Mouse (Mus musculus): ENCODE measurements around the gene Zfp64.

Gene Zfp64

DNA sequence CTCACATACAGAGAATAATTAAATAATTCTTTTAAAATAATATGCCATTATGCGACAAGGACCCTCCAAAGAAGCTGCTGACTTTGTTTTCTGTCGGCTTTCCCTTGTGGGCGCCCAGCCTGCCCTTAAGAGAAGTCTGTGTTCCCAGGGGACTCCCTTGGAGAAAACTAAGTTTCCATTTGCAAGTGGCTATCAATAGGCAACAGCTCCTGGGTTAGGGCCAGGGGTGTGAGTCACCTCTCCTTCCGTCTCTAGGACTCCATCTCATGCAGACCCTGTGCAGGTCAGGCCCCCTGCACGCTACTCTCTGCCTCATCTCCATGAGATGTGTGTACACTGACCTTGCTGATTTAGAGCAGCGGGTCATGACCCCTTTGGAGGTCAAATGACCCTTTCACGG, 57.5 kb downstream of the Zfp64 start:
- no peak for DNase-seq (ENCODE audit: extremely low spot score, low read depth, low spot score)

DNA sequence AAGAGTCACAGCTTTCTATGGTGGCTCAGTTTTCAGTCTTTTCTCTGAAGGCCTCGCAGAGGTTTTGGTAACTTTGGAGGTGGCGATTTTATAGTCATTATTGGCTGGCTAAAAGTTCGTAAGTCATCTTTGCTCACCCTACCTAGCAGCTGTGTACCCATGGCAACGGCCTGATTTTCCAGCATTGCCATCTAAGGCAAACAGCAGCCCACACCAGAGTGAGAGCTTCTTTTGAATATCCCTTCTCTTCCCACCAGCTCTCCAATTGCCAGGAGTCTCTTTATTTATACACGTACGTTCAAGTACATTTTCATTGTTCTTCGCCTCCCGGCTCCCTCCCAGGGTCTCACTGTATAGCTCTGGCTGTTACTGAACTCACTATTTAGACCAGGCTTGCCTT, 59.9 kb downstream of the Zfp64 start:
- no peak for DNase-seq (ENCODE audit: extremely low spot score, low read depth, low spot score)

- DNase-seq (ENCODE audit: extremely low spot score, low read depth, low spot score), result no peak
Observed at GRCm38 (mm10) chr2:168894738-168895137, 60.6 kb downstream of the Zfp64 start.

- no peak for DNase-seq (ENCODE audit: extremely low spot score, low read depth, low spot score)
Observed at GRCm38 (mm10) chr2:168892057-168892456, 63.3 kb downstream of the Zfp64 start.

GRCm38 (mm10) chr2:168884641-168885040, 70.7 kb downstream of the Zfp64 start:
- no peak for DNase-seq (ENCODE audit: extremely low spot score, low read depth, low spot score)

DNA sequence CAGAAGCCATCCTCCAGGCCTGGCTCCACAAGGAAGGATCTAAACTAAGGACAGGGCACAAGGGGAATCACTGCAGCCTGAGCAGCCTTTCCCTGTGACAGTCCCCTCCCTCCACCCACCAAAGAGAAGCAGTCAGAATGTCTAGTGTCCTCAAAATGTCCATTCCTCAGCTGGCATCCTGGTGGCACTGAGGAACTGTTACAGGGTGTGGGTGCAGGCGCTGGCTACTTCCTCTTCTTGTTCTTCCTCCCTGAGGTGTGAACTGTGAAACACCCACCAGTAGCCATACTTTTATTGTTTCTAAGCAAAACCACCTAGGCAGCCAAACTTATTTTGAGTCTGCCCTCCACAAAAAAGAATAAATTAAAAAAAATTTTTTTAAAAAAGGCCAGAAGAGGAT, 72.4 kb downstream of the Zfp64 start:
- DNase-seq (ENCODE audit: extremely low spot score, low read depth, low spot score), result no peak

- no peak for DNase-seq (ENCODE audit: extremely low spot score, low read depth, low spot score)
Observed at GRCm38 (mm10) chr2:168881927-168882326, 73.5 kb downstream of the Zfp64 start.

DNA sequence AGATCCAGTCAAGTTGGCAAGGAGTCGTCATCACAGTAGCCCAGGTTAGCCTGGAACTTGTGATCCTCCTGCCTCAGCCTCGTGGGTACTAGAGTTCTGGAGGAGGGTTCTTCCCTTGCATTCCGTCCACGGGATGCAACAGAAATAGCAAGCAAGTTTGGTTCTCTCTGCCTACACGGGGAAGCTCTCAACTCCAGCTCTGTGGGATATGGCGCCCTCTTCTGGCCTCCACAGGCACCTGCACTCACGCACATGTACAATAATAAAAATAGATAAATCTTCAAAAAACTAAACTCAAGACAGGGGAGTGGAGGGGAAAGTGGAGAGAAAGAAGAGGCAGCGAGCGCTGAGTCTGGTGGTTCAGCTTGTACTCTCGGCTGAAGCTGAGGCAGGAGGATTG, 75.8 kb downstream of the Zfp64 start:
- no peak for DNase-seq (ENCODE audit: extremely low spot score, low read depth, low spot score)

DNA sequence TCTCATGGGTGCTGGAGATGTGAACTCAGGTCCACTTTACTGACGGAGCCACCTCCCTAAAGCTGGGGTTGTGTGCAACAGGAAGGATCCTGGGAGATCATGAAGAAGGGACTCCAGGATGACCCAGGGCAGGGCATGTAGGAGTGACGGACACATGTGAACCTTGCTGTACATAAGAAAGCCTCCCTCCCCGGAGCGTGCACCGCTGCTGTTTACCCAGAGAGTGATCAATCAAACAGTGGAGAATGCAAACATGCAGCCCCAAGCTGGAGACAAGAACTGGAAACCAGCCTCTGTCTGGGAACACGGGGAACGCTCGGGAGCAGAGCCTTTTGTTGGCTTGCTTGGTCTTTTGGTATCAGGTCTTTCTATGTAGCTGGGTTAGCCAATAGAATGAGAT, 76.7 kb downstream of the Zfp64 start:
- no peak for DNase-seq (ENCODE audit: extremely low spot score, low read depth, low spot score)

- no peak for DNase-seq (ENCODE audit: extremely low spot score, low read depth, low spot score)
Observed at GRCm38 (mm10) chr2:168878158-168878557, 77.2 kb downstream of the Zfp64 start.

- no peak for DNase-seq (ENCODE audit: extremely low spot score, low read depth, low spot score)
Observed at GRCm38 (mm10) chr2:168876631-168877030, 78.8 kb downstream of the Zfp64 start.

DNA sequence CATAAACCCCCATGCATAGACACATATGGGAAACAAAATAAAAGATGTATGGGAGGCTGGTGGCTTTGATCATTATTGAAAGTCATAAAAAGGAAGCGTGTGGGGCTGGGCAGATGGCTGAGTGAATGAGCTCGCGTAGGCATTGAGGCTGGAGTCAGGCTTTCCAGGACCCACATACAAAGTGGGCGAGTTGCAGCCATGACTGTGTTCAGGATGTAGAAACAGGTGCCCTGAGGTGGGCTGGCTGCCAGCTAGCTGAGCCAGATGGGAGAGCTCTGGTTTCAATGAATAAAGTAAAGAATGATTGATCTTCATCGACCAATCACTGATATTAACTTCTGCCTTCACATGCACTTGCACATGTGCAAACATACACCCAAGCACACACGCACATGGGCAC, 80.9 kb downstream of the Zfp64 start:
- DNase-seq (ENCODE audit: extremely low spot score, low read depth, low spot score), result no peak

GRCm38 (mm10) chr2:168871767-168872511, 83.4 kb downstream of the Zfp64 start:
- no peak for DNase-seq (ENCODE audit: extremely low spot score, low read depth, low spot score)

GRCm38 (mm10) chr2:168870480-168870879, 84.9 kb downstream of the Zfp64 start:
- DNase-seq (ENCODE audit: extremely low spot score, low read depth, low spot score), result no peak

GRCm38 (mm10) chr2:168866942-168867341, 88.4 kb downstream of the Zfp64 start:
- no peak for DNase-seq (ENCODE audit: extremely low spot score, low read depth, low spot score)

DNA sequence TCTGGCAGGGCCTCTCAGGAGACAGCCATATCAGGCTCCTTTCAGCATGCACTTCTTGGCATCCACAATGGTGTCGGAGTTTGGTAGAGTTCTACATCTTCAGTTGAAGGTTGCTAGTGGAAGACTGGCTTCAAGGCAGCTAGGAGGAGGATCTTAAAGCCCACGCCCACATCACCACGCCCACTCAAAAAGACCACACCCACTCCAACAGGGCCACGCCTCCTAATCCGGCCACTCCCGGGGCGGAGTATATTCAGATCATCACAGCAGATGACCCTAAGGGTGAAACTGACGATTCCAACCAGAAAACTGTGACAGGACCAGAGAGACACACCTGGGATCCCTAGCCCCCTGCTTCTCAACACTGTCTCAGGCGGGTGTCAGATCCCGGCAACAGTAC, 89.0 kb downstream of the Zfp64 start:
- DNase-seq (ENCODE audit: extremely low spot score, low read depth, low spot score), result no peak

DNA sequence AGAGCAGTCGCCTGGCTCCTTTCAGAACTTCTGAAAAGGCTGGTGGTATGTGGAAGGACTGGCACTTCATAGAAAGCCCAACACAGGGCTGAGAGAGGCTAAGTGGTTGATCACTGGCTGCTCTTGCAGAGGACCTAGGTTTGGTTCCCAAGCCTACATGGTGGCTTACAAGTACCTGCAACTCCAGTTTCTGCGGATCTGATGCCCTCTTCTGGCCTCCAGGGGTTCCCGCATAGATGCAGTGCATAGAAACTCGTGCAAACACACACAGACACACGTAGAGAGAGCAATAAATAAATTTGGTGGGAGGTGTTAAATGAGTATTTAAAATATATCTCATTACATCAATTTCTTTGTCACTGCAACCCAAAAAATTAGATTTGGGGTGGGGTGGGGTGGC, 90.5 kb downstream of the Zfp64 start:
- no peak for DNase-seq (ENCODE audit: extremely low spot score, low read depth, low spot score)

GRCm38 (mm10) chr2:168862694-168863093, 92.7 kb downstream of the Zfp64 start:
- no peak for DNase-seq (ENCODE audit: extremely low spot score, low read depth, low spot score)

- DNase-seq (ENCODE audit: extremely low spot score, low read depth, low spot score), result no peak
Observed at GRCm38 (mm10) chr2:168860922-168861740, 94.3 kb downstream of the Zfp64 start.

DNA sequence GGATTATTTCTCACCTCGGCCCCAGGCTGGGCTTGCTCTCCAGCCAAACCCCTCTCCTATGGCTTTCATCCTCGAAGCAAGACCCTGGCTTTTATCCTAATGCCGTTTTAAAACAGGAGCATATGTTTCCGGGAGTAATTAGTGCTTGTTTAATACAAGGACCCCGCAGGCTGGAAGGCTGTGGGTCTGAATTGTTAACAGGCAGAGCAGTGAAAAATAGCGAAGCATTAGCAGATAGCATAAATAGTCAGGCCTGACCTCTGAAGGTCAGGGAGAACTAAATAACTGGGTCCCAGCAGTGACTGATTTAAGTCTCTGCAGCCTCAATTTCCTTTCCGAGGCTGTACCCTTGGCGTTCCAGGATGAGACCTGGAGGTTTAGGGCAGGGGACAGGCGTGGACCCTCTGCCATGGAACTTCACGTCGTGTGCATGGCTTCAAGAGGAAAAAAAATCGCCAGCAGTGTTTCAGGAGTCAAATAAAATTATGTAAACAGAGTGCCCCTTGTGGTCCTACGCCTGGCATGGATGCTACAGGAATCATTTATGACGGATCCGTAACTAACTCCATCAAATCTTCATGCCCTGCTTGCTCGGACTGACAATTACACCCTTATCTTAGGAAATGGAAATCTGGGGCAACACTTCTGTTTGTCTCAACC, 95.2 kb downstream of the Zfp64 start:
- no peak for DNase-seq (ENCODE audit: extremely low spot score, low read depth, low spot score)

DNA sequence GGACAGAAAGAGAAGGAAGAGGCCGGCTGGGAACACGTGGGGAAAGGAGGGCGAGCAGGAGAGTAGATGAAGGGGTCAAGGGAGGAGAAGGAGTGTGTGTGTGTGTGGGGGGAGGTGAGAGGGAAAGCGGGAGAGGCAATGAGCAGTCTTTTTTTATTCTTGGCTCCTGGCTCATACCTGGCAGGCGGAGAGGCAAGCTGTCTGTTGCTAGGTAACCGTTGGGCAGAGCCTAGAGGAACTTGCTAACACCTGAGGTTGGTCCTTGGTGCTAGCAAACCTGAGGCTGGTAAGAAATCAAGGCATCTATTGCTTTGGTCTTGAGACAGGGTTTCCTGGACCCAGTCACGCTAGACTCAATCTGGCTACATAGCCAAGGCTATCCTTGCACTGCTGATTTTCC, 98.7 kb downstream of the Zfp64 start:
- DNase-seq (ENCODE audit: extremely low spot score, low read depth, low spot score), result no peak

DNA sequence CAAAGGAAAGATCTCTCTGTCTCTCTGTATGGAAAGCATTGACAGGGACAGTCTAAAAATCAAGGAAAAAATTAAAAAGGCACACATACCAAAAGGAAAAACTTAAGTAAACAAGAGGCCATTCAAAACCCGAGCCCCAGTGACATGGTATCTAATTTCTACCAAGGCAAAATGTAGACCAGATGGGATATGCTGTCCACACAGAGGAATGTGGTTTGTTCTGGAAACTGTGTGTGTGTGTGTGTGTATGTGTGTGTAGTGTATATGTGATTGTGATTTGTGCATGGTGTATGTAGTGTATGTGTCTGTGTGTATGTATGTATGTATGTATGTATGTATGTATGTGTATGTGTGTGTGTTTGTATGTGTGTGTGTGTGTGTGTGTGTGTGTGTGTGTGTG, 100.6 kb downstream of the Zfp64 start:
- DNase-seq (ENCODE audit: extremely low spot score, low read depth, low spot score), result no peak
